Mouse (Mus musculus): ENCODE results near the gene Tmem235. TPM values are rescaled to one million over a fixed set of nuclear protein-coding genes. Genes with fewer than 3 reads are reported as not detected.

Gene Tmem235
- polyA plus RNA-seq, 1 experiment from 2014 or later, result not detected

DNA sequence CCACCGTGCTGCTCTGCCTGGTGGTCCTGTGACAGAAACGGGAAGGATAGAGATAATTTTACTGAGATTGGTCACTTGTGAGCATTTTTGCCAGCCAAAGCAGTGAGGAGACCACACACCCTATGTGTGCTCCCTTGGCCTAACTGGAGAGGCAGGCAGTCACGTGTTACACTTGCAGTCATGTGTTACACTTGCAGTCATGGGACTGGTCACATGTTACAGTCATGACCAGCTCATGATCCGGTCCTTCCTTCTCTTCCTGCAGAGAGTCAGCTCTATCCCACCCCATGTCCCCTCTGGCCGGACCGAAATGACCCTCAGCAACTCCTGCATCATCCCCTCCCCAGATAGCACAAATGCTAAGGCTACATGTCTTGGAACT is 20.4 kb downstream of the Tmem235 start:
- ATAC-seq (ENCODE audit: low FRiP score), result no peak
- Histone ChIP-seq H3K27me3 (ENCODE audit: control insufficient read depth, insufficient read depth, low read length) (no peaks in the 10 kb centered on the region), H3K36me3 (ENCODE audit: control insufficient read depth, insufficient read depth, low read length) (no peaks in the 10 kb centered on the region), H3K4me2 (no peak overlapping the region), H3K9ac (ENCODE audit: low read length) (no peak overlapping the region), H3K27ac (ENCODE audit: low read depth, low read length) (no peak overlapping the region), H3K4me3 (ENCODE audit: low read depth, low read length) (no peak overlapping the region), H3K9me3 (ENCODE audit: control insufficient read depth, low read length) (no peaks in the 10 kb centered on the region), H3K4me1 (ENCODE audit: control insufficient read depth, insufficient read depth, low read length) (peaks cover 7% of the 10 kb centered on the region; the same call in 1 of the 2 replicates)
- 88% methylated on average over 6 of the region's 6 CpGs for WGBS
- DNase-seq (ENCODE audit: low spot score, missing footprints), result no peak

DNA sequence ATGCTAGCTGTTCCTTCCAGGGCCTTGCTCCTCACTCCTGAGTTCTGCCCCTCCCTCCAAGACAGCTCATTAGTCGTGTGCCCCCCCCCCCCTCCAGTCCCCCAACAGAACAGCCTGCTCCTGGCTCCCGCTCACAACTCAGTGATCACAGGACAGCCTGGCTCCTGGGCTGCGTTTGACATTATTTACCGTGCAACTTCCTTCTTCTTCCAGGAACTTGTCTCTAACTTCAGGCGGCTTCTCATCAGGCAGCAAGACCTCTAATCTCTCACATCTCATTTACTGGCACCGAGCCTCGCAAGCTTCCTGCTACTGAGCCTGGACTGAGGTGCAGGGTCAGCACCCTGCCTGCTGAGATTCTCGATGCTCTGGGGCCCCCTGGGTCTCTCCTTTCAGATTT is 21.2 kb downstream of the Tmem235 start:
- Histone ChIP-seq H3K27ac (ENCODE audit: low read depth, low read length) (no peak overlapping the region), H3K9me3 (ENCODE audit: control insufficient read depth, low read length) (no peaks in the 10 kb centered on the region), H3K4me3 (ENCODE audit: low read depth, low read length) (no peak overlapping the region), H3K36me3 (ENCODE audit: control insufficient read depth, insufficient read depth, low read length) (no peaks in the 10 kb centered on the region), H3K4me2 (no peak overlapping the region), H3K9ac (ENCODE audit: low read length) (no peak overlapping the region), H3K4me1 (ENCODE audit: control insufficient read depth, insufficient read depth, low read length) (peaks cover 7% of the 10 kb centered on the region; the same call in 1 of the 2 replicates), H3K27me3 (ENCODE audit: control insufficient read depth, insufficient read depth, low read length) (no peaks in the 10 kb centered on the region)
- no peak for ATAC-seq (ENCODE audit: low FRiP score)
- DNase-seq (ENCODE audit: low spot score, missing footprints), result no peak
- WGBS, result 11% methylated on average over 8 of the region's 8 CpGs

GRCm38 (mm10) chr11:117882208-117882607 is 21.7 kb downstream of the Tmem235 start:
- DNase-seq (ENCODE audit: low spot score, missing footprints) (no peak), ATAC-seq (ENCODE audit: low FRiP score) (no peak)
- no peaks in the 10 kb centered on the region for H3K27me3 ChIP-seq (ENCODE audit: control insufficient read depth, insufficient read depth, low read length)
- no peaks in the 10 kb centered on the region for H3K36me3 ChIP-seq (ENCODE audit: control insufficient read depth, insufficient read depth, low read length)
- 59% methylated on average over 1 of the region's 1 CpGs for WGBS
- peaks cover 7% of the 10 kb centered on the region; the same call in 1 of the 2 replicates for H3K4me1 ChIP-seq (ENCODE audit: control insufficient read depth, insufficient read depth, low read length)
- H3K4me3 ChIP-seq (ENCODE audit: low read depth, low read length), result no peak overlapping the region
- H3K9me3 ChIP-seq (ENCODE audit: control insufficient read depth, low read length), result no peaks in the 10 kb centered on the region
- H3K27ac ChIP-seq (ENCODE audit: low read depth, low read length), result no peak overlapping the region
- no peak overlapping the region for H3K4me2 ChIP-seq
- H3K9ac ChIP-seq (ENCODE audit: low read length), result no peak overlapping the region

DNA sequence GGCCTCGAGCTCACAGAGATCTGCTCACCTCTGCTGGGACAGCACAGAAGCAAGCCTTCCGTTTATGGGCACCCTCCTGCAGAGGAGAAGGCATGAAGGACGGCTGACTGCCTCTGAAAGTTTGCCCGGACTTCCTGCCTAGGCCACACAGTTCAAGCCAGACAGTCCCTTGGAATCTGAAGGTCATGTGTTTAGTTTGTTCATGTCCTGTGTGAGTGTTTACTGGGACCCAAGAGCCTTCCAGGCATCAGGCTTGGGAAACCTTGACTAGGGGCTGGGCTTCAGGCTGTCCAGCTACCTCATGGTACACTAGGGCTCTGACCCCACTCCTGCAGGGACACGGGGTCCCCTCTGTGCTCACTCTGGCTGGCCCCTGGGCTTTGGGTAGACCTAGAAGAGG is 25.4 kb downstream of the Tmem235 start:
- Histone ChIP-seq H3K36me3 (ENCODE audit: control insufficient read depth, insufficient read depth, low read length) (no peaks in the 10 kb centered on the region), H3K27me3 (ENCODE audit: control insufficient read depth, insufficient read depth, low read length) (peaks cover 5% of the 10 kb centered on the region; the same call in 1 of the 2 replicates), H3K9me3 (ENCODE audit: control insufficient read depth, low read length) (no peaks in the 10 kb centered on the region), H3K4me3 (ENCODE audit: low read depth, low read length) (no peak overlapping the region), H3K4me2 (no peak overlapping the region), H3K27ac (ENCODE audit: low read depth, low read length) (no peak overlapping the region), H3K9ac (ENCODE audit: low read length) (no peak overlapping the region), H3K4me1 (ENCODE audit: control insufficient read depth, insufficient read depth, low read length) (peaks cover 31% of the 10 kb centered on the region)
- ATAC-seq (ENCODE audit: low FRiP score) (no peak), DNase-seq (ENCODE audit: low spot score, missing footprints) (no peak)
- WGBS, result 69% methylated on average over 5 of the region's 5 CpGs

- Histone ChIP-seq H3K4me2 (peak overlapping the region; percentile 49), H3K27me3 (ENCODE audit: control insufficient read depth, insufficient read depth, low read length) (peaks cover 5% of the 10 kb centered on the region; the same call in 1 of the 2 replicates), H3K36me3 (ENCODE audit: control insufficient read depth, insufficient read depth, low read length) (no peaks in the 10 kb centered on the region), H3K9me3 (ENCODE audit: control insufficient read depth, low read length) (no peaks in the 10 kb centered on the region), H3K9ac (ENCODE audit: low read length) (peak overlapping the region; percentile 54; the same call in 1 of the 2 replicates), H3K27ac (ENCODE audit: low read depth, low read length) (no peak overlapping the region; the same call in 1 of the 2 replicates), H3K4me1 (ENCODE audit: control insufficient read depth, insufficient read depth, low read length) (peaks cover 34% of the 10 kb centered on the region), H3K4me3 (ENCODE audit: low read depth, low read length) (no peak overlapping the region; the same call in 1 of the 2 replicates)
- ATAC-seq (ENCODE audit: low FRiP score) (no peak; the same call in 1 of the 2 replicates), DNase-seq (ENCODE audit: low spot score, missing footprints) (peak; percentile 91)
- 13% methylated on average over 20 of the region's 20 CpGs for WGBS
Measured at GRCm38 (mm10) chr11:117888168-117888852, 27.8 kb downstream of the Tmem235 start.

DNA sequence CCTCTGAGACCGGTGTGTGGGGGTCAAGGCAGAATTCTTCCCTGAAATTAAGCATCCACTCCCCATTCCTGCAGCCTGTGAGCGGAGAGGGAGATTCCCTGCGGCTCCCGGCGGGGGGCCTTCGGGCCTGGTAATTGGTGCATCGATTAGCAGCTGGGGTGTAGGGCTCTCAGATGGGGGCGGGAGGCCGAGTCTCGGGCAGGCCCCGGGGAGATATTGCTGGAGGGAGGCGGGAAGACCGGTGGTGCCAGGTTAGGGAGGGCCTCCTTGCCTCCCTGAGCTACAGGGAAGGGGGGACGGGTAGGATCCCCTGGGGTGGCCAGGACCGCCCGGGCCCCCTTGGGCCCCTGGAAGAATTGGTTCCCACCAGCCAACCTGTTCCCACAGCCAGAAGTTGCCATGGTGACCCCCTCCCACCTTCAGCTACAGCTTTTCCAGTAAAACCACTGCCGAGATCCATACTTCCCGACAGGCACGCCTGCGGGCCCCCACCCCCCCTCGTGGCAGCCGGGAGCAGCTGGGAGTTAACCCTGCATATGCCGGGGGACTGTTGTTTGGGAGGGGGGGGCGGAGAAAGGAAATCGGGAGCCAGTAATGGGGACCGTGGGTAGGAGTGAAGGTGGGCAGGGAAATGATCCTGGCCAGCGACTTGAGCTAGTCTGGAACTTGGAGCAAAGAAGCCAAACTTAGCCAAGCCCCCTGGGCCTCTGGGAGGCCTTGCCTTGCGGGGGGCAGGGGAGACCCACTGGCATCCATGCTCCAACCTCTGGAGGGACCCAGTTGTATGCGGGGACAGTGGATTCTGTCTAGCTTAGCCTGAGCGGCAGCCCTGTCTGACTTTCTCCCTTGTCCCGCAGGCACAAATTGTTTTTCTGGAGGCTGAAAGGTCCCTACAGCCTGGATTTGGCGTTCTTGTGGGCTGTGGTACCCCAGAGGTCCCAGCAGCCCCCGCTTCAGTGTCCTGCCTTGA is 28.6 kb downstream of the Tmem235 start:
- Histone ChIP-seq H3K27me3 (ENCODE audit: control insufficient read depth, insufficient read depth, low read length) (peaks cover 5% of the 10 kb centered on the region; the same call in 1 of the 2 replicates), H3K4me3 (ENCODE audit: low read depth, low read length) (peak overlapping the region; percentile 20), H3K27ac (ENCODE audit: low read depth, low read length) (peak overlapping the region; percentile 63), H3K9me3 (ENCODE audit: control insufficient read depth, low read length) (no peaks in the 10 kb centered on the region), H3K4me1 (ENCODE audit: control insufficient read depth, insufficient read depth, low read length) (peaks cover 34% of the 10 kb centered on the region), H3K9ac (ENCODE audit: low read length) (peak overlapping the region; percentile 54), H3K4me2 (peak overlapping the region; percentile 49), H3K36me3 (ENCODE audit: control insufficient read depth, insufficient read depth, low read length) (no peaks in the 10 kb centered on the region)
- 3% methylated on average over 33 of the region's 33 CpGs for WGBS
- ATAC-seq (ENCODE audit: low FRiP score) (peak; percentile 47), DNase-seq (ENCODE audit: low spot score, missing footprints) (peak; percentile 95)

DNA sequence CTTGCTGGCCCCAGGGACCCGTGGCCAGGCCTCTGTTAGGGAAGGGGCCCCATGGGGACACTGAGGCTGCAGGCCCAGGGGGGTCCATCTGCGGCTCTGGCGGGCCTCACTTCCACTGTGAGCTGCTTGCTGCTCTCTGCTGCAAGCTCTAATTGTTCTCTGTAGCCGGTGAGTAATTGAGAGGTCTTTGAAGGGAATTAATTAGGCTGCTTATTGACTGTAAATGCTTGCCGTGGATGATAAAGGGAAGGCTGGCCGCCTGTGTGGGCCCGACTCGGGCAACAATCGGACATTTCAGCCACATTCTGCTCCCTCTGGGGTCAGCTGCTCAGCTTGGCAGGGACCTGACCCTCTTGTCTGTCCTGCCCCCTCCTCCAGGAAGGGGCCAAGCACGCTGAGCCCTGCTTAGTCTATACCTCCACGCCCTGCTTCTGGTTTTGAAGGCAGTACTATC is 29.4 kb downstream of the Tmem235 start:
- peak overlapping the region; percentile 63 for H3K27ac ChIP-seq (ENCODE audit: low read depth, low read length)
- DNase-seq (ENCODE audit: low spot score, missing footprints), result peak; percentile 93
- no peaks in the 10 kb centered on the region for H3K9me3 ChIP-seq (ENCODE audit: control insufficient read depth, low read length)
- no peak overlapping the region for H3K4me3 ChIP-seq (ENCODE audit: low read depth, low read length)
- H3K27me3 ChIP-seq (ENCODE audit: control insufficient read depth, insufficient read depth, low read length), result peaks cover 5% of the 10 kb centered on the region
- 5% methylated on average over 11 of the region's 11 CpGs for WGBS
- peak overlapping the region; percentile 54 for H3K9ac ChIP-seq (ENCODE audit: low read length)
- peak overlapping the region; percentile 49; the same call in 1 of the 2 replicates for H3K4me2 ChIP-seq
- peaks cover 34% of the 10 kb centered on the region for H3K4me1 ChIP-seq (ENCODE audit: control insufficient read depth, insufficient read depth, low read length)
- H3K36me3 ChIP-seq (ENCODE audit: control insufficient read depth, insufficient read depth, low read length), result no peaks in the 10 kb centered on the region
- peak; percentile 33 for ATAC-seq (ENCODE audit: low FRiP score)

GRCm38 (mm10) chr11:117890519-117891282 is 30.1 kb downstream of the Tmem235 start:
- H3K9ac ChIP-seq (ENCODE audit: low read length), result 0 out of 2 replicates have a peak overlapping the region, but pooled peaks have one; percentile 21
- 17% methylated on average over 13 of the region's 13 CpGs for WGBS
- peak; percentile 41; the same call in 1 of the 2 replicates for ATAC-seq (ENCODE audit: low FRiP score)
- H3K4me2 ChIP-seq, result no peak overlapping the region
- no peak overlapping the region for H3K27ac ChIP-seq (ENCODE audit: low read depth, low read length)
- H3K4me1 ChIP-seq (ENCODE audit: control insufficient read depth, insufficient read depth, low read length), result peaks cover 34% of the 10 kb centered on the region
- peaks cover 5% of the 10 kb centered on the region for H3K27me3 ChIP-seq (ENCODE audit: control insufficient read depth, insufficient read depth, low read length)
- no peak overlapping the region for H3K4me3 ChIP-seq (ENCODE audit: low read depth, low read length)
- H3K9me3 ChIP-seq (ENCODE audit: control insufficient read depth, low read length), result no peaks in the 10 kb centered on the region
- H3K36me3 ChIP-seq (ENCODE audit: control insufficient read depth, insufficient read depth, low read length), result no peaks in the 10 kb centered on the region
- no peak for DNase-seq (ENCODE audit: low spot score, missing footprints)
